Mouse (Mus musculus) limb, embryonic 14.5 days (tissue): ENCODE data around the gene Qars. TPM values are rescaled to one million over a fixed set of nuclear protein-coding genes. Genes with fewer than 3 reads are reported as not detected.
A peak's percentile ranks its signal among the peaks of the same experiment; 100 is the strongest.

Source experiments
- ATAC-seq: fragments of 200-750 bp; cut with Nextera tagmentation; 2 replicates; pipeline ENCODE4 v1.8.0; 2017; ENCODE audit warnings: low read depth, moderate number of reproducible peaks, moderate TSS enrichment; ENCODE audit not compliant: low FRiP score
- DNase-seq: peaks from one replicate; pipeline ENCODE4 v3.0.0-alpha.2; 2015; ENCODE audit warnings: low spot score
- H3K27ac ChIP-seq: fragments of 300-500 bp; sonication (generic); replicated peaks from 2 replicates; pipeline ENCODE4 v1.5.1; 2014; ENCODE audit warnings: low read depth, mild to moderate bottlenecking, low read length, moderate library complexity, mixed read lengths
- H3K27me3 ChIP-seq: fragments of 300-500 bp; sonication (generic); 2 replicates; pipeline ENCODE4 v1.6.1; 2014; ENCODE audit warnings: low read length, mixed read lengths; ENCODE audit not compliant: control insufficient read depth, insufficient read depth
- H3K36me3 ChIP-seq: fragments of 300-500 bp; sonication (generic); 2 replicates; pipeline ENCODE4 v1.6.1; 2014; ENCODE audit warnings: mild to moderate bottlenecking, low read length, moderate library complexity, mixed read lengths; ENCODE audit not compliant: control insufficient read depth, insufficient read depth
- H3K4me1 ChIP-seq: fragments of 300-500 bp; sonication (generic); 2 replicates; pipeline ENCODE4 v1.6.1; 2014; ENCODE audit warnings: antibody characterized with exemption, low read length, mixed read lengths; ENCODE audit not compliant: control insufficient read depth, insufficient read depth
- H3K4me2 ChIP-seq: fragments of 300-500 bp; sonication (generic); replicated peaks from 2 replicates; pipeline ENCODE4 v1.6.1; 2014; ENCODE audit warnings: low read depth, mild to moderate bottlenecking, low read length, moderate library complexity; ENCODE audit not compliant: severe bottlenecking
- H3K4me3 ChIP-seq: fragments of 300-500 bp; sonication (generic); replicated peaks from 2 replicates; pipeline ENCODE4 v1.5.1; 2014; ENCODE audit warnings: low read length
- H3K9ac ChIP-seq: fragments of 300-500 bp; sonication (generic); 2 replicates; pipeline ENCODE4 v1.6.1; 2014; ENCODE audit warnings: mild to moderate bottlenecking, low read depth, low read length, moderate library complexity; ENCODE audit not compliant: severe bottlenecking
- H3K9me3 ChIP-seq: fragments of 300-500 bp; sonication (generic); 2 replicates; pipeline ENCODE4 v1.6.1; 2016; ENCODE audit warnings: low read length; ENCODE audit not compliant: control insufficient read depth
- POLR2A ChIP-seq: fragments of 200-500 bp; IDR thresholded peaks from 2 replicates; pipeline ENCODE4 v1.8.0; 2012; ENCODE audit warnings: inconsistent platforms, mild to moderate bottlenecking, moderate library complexity, borderline replicate concordance; ENCODE audit not compliant: insufficient read depth, insufficient read length; ENCODE audit errors: extremely low read depth
- WGBS: fragments of 180-500 bp; shearing (Covaris S2); extraction: QIAGEN DNeasy Blood & Tissue Kit; methylation state at CpG from one replicate; pipeline ENCODE4 v1.1.7; 2014; 5-methylcytosine and 5-hydroxymethylcytosine counted together
- polyA plus RNA-seq, 2 experiments: library from polyadenylated mRNA; depleted of rRNA in 1 of 2; stranded (reverse) in 1 of 2; unstranded in 1 of 2; fragments of >200 nt; fragmentation: Nextera tagmentation in 1 of 2; extraction: Ambion mirVana in 1 of 2; gene quantifications; 2 replicates each; pipeline versions ENCODE4 v1.2.1 to v1.2.3; 2012 to 2014

The Qars gene
- polyA plus RNA-seq, 2 experiments = 117 to 238 TPM

DNA sequence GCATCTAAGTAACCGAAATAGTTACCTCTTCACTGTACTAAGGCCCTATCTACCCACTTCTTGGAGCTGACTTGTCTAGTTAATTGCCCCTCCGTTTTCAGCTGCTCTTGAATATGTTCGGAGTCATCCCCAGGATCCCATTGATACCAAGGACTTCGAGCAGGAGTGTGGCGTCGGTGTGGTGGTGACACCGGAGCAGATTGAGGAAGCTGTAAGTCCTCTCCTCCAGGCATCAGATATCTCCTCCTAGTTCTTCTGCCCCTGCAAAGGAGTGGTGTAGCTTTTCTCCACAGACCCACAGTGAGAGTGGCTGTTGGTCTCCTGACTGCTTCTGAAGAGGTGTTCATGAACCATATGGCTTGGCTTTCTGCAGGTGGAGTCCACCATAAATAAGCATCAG, 1.3 kb downstream of the Qars start:
- ATAC-seq = no peak
- Histone ChIP-seq H3K27ac (no peak overlapping the region), H3K27me3 (no peaks in the 10 kb centered on the region), H3K36me3 (peaks cover 45% of the 10 kb centered on the region), H3K9ac (peak overlapping the region; percentile 77; the same call in 1 of the 2 replicates), H3K4me2 (peak overlapping the region; percentile 81), H3K9me3 (no peaks in the 10 kb centered on the region), H3K4me3 (peak overlapping the region; percentile 79), H3K4me1 (peaks cover 8% of the 10 kb centered on the region)
- 90% methylated on average over 7 of the region's 7 CpGs for WGBS
- no peak for TF ChIP-seq POLR2A
- DNase-seq = no peak

DNA sequence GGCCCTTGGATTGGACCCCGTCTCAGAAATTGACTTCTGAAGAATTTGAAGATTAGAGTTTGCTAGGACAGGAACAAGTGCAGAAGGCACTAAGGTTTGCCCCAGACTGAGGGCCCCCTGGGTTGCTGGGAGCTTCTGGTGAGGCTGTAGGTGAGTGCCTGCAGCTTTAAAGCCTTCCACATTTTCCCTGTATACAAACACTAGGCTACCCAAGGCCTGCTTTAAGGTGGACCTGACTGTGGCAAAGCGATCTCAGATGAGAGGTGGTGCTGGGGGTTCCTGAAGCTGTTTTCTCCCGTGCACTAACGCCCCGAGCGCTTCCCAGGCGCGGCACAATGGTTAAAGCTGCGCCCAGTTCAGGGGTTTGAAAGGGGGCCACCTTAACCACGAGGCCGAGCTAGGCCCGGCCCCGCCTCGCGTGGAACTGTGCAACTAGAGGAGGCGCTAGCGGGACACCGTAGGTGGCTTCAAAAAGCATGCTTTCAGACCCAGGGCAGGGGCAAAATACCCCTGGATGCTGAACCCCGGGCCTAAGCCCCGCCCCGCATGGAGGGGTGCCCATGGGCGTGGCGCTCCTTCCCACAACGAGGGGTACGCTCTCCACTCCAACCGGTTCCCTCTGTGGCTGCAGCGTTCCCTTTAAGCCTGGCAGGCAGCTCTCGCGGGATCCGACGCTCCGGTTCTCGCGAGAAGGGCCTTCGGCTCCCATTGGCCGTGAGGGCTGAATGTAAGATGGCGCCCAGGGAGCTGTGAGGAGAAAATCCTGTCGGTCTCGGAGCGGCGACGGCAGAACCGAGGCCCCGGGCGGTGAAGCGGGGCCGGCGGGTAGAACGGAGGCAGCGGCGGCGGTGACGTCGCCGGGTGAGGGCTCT, 9.1 kb downstream of the Qars start, which contains the start of gene Qrich1:
Gene Qrich1, plus strand, starts transcription at position 427 of the 872 bp plus-strand sequence.
- H3K27me3 ChIP-seq = no peaks in the 10 kb centered on the region
- H3K4me2 ChIP-seq = peak within 1 kb of the TSS; percentile 80
- no peaks in the 10 kb centered on the region for H3K9me3 ChIP-seq
- H3K4me3 ChIP-seq = peak within 1 kb of the TSS; percentile 95
- ATAC-seq (peak; percentile 97), DNase-seq (peak; percentile 99)
- H3K9ac ChIP-seq = peak within 1 kb of the TSS; percentile 98
- peak within 1 kb of the TSS; percentile 100 for H3K27ac ChIP-seq
- peak; percentile 69; the same call in 1 of the 2 replicates for TF ChIP-seq POLR2A
- H3K4me1 ChIP-seq = peaks cover 13% of the 10 kb centered on the region
- peaks cover 57% of the 10 kb centered on the region for H3K36me3 ChIP-seq
- 3% methylated on average over 51 of the region's 55 CpGs for WGBS

DNA sequence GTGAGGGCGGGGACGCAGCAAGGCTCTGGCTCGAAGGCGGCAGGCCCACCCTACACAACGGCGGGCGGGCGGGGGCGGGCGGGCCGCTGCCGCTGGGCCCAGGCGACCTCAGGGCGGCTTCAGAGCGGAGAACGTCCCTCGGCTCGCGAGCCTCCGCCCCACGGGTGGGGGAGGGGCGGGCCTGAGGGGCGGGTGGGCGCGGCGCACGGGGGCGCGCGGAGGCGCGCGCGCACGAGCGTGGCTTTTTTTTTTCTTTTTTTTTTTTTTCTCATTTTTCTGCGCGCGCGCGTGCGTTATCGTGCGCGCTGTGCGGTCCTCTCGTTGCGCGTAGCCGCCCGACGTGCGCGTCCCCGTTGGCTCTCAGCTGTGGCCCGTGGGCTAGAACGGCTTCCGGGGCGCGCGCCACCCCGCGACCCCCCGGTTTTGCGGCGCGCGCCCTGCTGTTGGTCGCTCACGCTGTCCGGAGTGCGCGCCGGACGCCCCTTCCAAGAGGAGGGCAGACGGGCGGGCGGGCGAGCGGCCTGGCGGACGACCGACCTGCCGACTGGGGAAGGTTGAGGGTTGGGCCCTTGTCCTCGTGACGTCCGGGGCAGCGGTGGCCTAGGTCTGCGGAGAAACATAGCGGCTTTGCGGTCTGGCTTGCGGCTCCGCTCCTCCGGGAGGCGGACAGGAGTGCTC, 9.9 kb downstream of the Qars start:
- H3K36me3 ChIP-seq = peaks cover 49% of the 10 kb centered on the region
- WGBS = under 1% methylated on average over 48 of the region's 95 CpGs

DNA sequence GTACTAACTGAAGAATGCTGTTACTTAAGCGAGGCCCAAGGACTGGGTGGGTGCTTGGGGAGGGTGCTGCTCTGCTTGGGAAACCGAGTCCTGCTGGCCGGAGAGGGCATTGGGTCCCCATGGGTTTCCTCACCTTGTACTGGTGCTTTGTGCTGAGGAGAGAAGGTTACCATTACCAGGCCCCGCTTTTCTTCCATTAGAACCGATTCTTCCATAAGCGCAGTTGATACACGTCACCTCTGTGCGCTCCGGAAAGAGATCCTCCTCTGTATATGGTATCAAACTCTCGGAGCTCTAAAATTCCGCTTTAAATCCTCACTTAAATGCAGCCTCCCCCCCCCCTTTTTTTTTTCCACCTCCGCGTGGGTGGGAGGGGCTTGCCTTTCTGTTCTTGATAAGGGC, 10.4 kb downstream of the Qars start:
- DNase-seq (peak; percentile 75), ATAC-seq (no peak)
- H3K9ac ChIP-seq = peak overlapping the region; percentile 98
- peaks cover 46% of the 10 kb centered on the region for H3K36me3 ChIP-seq
- H3K27ac ChIP-seq = peak overlapping the region; percentile 100
- H3K4me1 ChIP-seq = peaks cover 13% of the 10 kb centered on the region
- TF ChIP-seq POLR2A = no peak
- H3K4me3 ChIP-seq = peak overlapping the region; percentile 95
- H3K27me3 ChIP-seq = no peaks in the 10 kb centered on the region
- H3K4me2 ChIP-seq = peak overlapping the region; percentile 62
- H3K9me3 ChIP-seq = no peaks in the 10 kb centered on the region
- under 1% methylated on average over 13 of the region's 13 CpGs for WGBS

More for the DNA sequence above, 9.9 kb downstream of the Qars start:
- H3K27ac ChIP-seq = peak overlapping the region; percentile 100
- H3K9ac ChIP-seq = peak overlapping the region; percentile 98
- peak overlapping the region; percentile 80 for H3K4me2 ChIP-seq
- peak; percentile 84 for DNase-seq
- ATAC-seq = peak; percentile 76
- H3K27me3 ChIP-seq = no peaks in the 10 kb centered on the region
- H3K4me3 ChIP-seq = peak overlapping the region; percentile 95
- no peak for TF ChIP-seq POLR2A
- peaks cover 13% of the 10 kb centered on the region for H3K4me1 ChIP-seq
- H3K9me3 ChIP-seq = no peaks in the 10 kb centered on the region

DNA sequence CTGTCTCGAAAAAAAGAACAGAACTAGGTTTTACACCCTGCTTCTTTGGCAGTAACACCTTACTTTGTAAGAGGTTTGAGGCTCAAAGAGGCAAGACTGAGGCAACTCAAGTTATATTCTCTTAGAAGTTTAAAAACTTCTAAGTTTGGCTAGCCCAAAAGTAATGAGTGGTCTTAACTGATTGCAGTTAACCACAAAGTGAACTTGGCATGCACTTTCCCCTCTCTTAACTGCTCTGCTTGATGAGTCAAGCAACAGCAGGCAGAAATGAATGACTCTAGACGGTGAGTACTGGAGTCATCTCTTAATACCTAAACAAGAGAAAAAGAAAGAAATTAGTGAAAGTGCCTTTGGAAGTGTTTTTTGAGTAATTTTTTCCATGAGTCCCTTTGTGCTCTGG, 14.1 kb downstream of the Qars start:
- Histone ChIP-seq H3K9ac (no peak overlapping the region), H3K27me3 (no peaks in the 10 kb centered on the region), H3K4me2 (no peak overlapping the region), H3K4me3 (no peak overlapping the region), H3K36me3 (peaks cover 22% of the 10 kb centered on the region), H3K27ac (no peak overlapping the region), H3K9me3 (no peaks in the 10 kb centered on the region), H3K4me1 (peaks cover 6% of the 10 kb centered on the region)
- DNase-seq (no peak), ATAC-seq (no peak)
- 96% methylated on average over 2 of the region's 2 CpGs for WGBS
- TF ChIP-seq POLR2A = no peak
